Mouse (Mus musculus) lung, postnatal 0 days (tissue): ENCODE results near the gene Nbas. TPM values are rescaled to one million over a fixed set of nuclear protein-coding genes. Genes with fewer than 3 reads are reported as not detected.

Experiments
- ATAC-seq: fragments of 200-750 bp; cut with Nextera tagmentation; 2 replicates; pipeline ENCODE4 v1.8.0; 2017; ENCODE audit warnings: moderate library complexity
- DNase-seq: peaks from one replicate; pipeline ENCODE4 v3.0.0-alpha.2; 2016; ENCODE audit warnings: low spot score
- H3K27ac ChIP-seq: fragments of 300-500 bp; sonication (generic); 2 replicates; pipeline ENCODE4 v1.5.1; 2014; ENCODE audit warnings: antibody characterized with exemption, mild to moderate bottlenecking, low read length, mixed read lengths
- H3K27me3 ChIP-seq: fragments of 300-500 bp; sonication (generic); replicated peaks from 2 replicates; pipeline ENCODE4 v1.6.1; 2014; ENCODE audit warnings: low read length, mixed read lengths; ENCODE audit not compliant: insufficient read depth
- H3K36me3 ChIP-seq: fragments of 300-500 bp; sonication (generic); 2 replicates; pipeline ENCODE4 v1.6.1; 2014; ENCODE audit warnings: low read length, mixed read lengths; ENCODE audit not compliant: insufficient read depth
- H3K4me1 ChIP-seq: fragments of 300-500 bp; sonication (generic); 2 replicates; pipeline ENCODE4 v1.6.1; 2014; ENCODE audit warnings: antibody characterized with exemption, low read depth, low read length, mixed read lengths; ENCODE audit not compliant: insufficient read depth
- H3K4me2 ChIP-seq: fragments of 300-500 bp; sonication (generic); replicated peaks from 2 replicates; pipeline ENCODE4 v1.6.1; 2014; ENCODE audit warnings: low read depth, mild to moderate bottlenecking, low read length, moderate library complexity, mixed read lengths
- H3K4me3 ChIP-seq: fragments of 300-500 bp; sonication (generic); 2 replicates; pipeline ENCODE4 v1.5.1; 2014; ENCODE audit warnings: low read depth, low read length
- H3K9ac ChIP-seq: fragments of 300-500 bp; sonication (generic); replicated peaks from 2 replicates; pipeline ENCODE4 v1.6.1; 2014; ENCODE audit warnings: low read depth, mild to moderate bottlenecking
- H3K9me3 ChIP-seq: fragments of 300-500 bp; sonication (generic); 2 replicates; pipeline ENCODE4 v1.6.1; 2016; ENCODE audit warnings: low read length, mixed read lengths
- CTCF ChIP-seq: IDR thresholded peaks from 2 replicates; pipeline ENCODE4 v1.5.1; 2016; ENCODE audit warnings: antibody characterized with exemption, mild to moderate bottlenecking
- EP300 ChIP-seq: IDR thresholded peaks from 2 replicates; pipeline ENCODE4 v1.6.1; 2016; ENCODE audit warnings: antibody characterized with exemption, mild to moderate bottlenecking, control low read depth
- WGBS: fragments of 180-500 bp; shearing (Covaris S2); extraction: QIAGEN DNeasy Blood & Tissue Kit; methylation state at CpG from one replicate; pipeline ENCODE4 v1.1.7; 2014; 5-methylcytosine and 5-hydroxymethylcytosine counted together
- polyA plus RNA-seq: library from polyadenylated mRNA; unstranded; fragments of >200 nt; fragmentation: Nextera tagmentation; extraction: Ambion mirVana; gene quantifications from 2 replicates; pipeline ENCODE4 v1.2.1, GENCODE M21; 2015

Nbas gene
- polyA plus RNA-seq, 1 experiment from 2014 or later = 5.4 TPM

GRCm38 (mm10) chr12:13615661-13616060 is 346.7 kb downstream of the Nbas start:
- no peak overlapping the region for H3K9ac ChIP-seq
- no peak overlapping the region for H3K4me2 ChIP-seq
- no peak for ATAC-seq
- TF ChIP-seq EP300 = no peak
- no peak overlapping the region for H3K4me3 ChIP-seq
- no peaks in the 10 kb centered on the region for H3K36me3 ChIP-seq
- H3K27ac ChIP-seq = no peak overlapping the region
- H3K27me3 ChIP-seq = no peaks in the 10 kb centered on the region
- no peaks in the 10 kb centered on the region for H3K9me3 ChIP-seq
- no peak for DNase-seq
- no peaks in the 10 kb centered on the region for H3K4me1 ChIP-seq
- WGBS = 81% methylated on average over 7 of the region's 7 CpGs

- Histone ChIP-seq H3K27me3 (no peaks in the 10 kb centered on the region), H3K4me2 (no peak overlapping the region), H3K36me3 (no peaks in the 10 kb centered on the region), H3K27ac (no peak overlapping the region), H3K4me1 (no peaks in the 10 kb centered on the region), H3K4me3 (no peak overlapping the region), H3K9ac (no peak overlapping the region), H3K9me3 (no peaks in the 10 kb centered on the region)
- TF ChIP-seq CTCF (no peak), EP300 (no peak)
- ATAC-seq = no peak
- WGBS = 77% methylated on average over 15 of the region's 15 CpGs
- DNase-seq = no peak
Measured at GRCm38 (mm10) chr12:13622150-13622822, 353.4 kb downstream of the Nbas start.

- DNase-seq = no peak
- Histone ChIP-seq H3K4me3 (no peak overlapping the region), H3K9ac (no peak overlapping the region), H3K4me1 (no peaks in the 10 kb centered on the region), H3K36me3 (no peaks in the 10 kb centered on the region), H3K4me2 (no peak overlapping the region), H3K27me3 (no peaks in the 10 kb centered on the region), H3K9me3 (no peaks in the 10 kb centered on the region), H3K27ac (no peak overlapping the region)
- no peak for TF ChIP-seq EP300
- TF ChIP-seq CTCF = peak; percentile 67
- ATAC-seq = no peak
- 52% methylated on average over 12 of the region's 12 CpGs for WGBS
Measured at GRCm38 (mm10) chr12:13626803-13627706, 358.1 kb downstream of the Nbas start.

Other genes starting within 250 kb of the Nbas start
- gene Ddx1, start 19.9 kb upstream of the Nbas start, polyA plus RNA-seq = 53.4 and 55.2 TPM in 2 replicates